Mouse (Mus musculus): Measurements from ENCODE around the gene Chd4.

DNA sequence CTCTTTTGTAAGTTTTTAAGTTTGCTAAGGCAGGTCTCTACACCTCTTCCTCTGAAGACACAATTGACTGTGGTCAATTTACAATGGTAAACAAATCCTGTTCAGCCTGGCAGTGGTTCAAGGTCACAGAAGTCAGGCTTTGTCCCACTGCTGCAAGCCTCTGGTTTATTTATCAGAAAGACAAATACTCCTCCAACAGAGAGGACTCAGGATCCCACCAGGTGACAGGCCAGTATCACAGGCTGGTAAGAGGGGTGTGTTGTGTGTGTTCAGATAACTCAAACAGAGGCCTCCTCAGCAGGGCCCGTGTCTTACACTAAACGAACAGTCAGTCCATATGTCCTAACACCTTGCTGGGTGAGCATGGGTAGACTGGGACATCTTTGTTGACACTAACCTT, 76.7 kb downstream of the Chd4 start:
- no peak for TF ChIP-seq CTCF (IDR thresholded peaks at IDR 0.05; ENCODE audit: insufficient read depth, low read length)
- TF ChIP-seq POLR2A (IDR thresholded peaks at IDR 0.05; ENCODE audit: borderline replicate concordance, extremely low read depth, low read depth, low read length) = no peak
